Mouse (Mus musculus) kidney, postnatal 0 days (tissue): ENCODE results near the gene Gpr135. TPM values are rescaled to one million over a fixed set of nuclear protein-coding genes. Genes with fewer than 3 reads are reported as not detected.

Experiments
- ATAC-seq: fragments of 200-750 bp; cut with Nextera tagmentation; replicated peaks from 2 replicates; pipeline ENCODE4 v1.8.0; 2017; ENCODE audit warnings: low read depth, moderate number of reproducible peaks, moderate TSS enrichment, moderate library complexity; ENCODE audit not compliant: low FRiP score
- DNase-seq: peaks from one replicate; pipeline ENCODE4 v3.0.0-alpha.2; 2016; ENCODE audit warnings: low spot score
- H3K27ac ChIP-seq: fragments of 300-500 bp; sonication (generic); 2 replicates; pipeline ENCODE4 v1.5.1; 2014; ENCODE audit warnings: mild to moderate bottlenecking
- H3K27me3 ChIP-seq: fragments of 300-500 bp; sonication (generic); 2 replicates; pipeline ENCODE4 v1.6.1; 2014; ENCODE audit warnings: low read length, mixed read lengths; ENCODE audit not compliant: insufficient read depth
- H3K36me3 ChIP-seq: fragments of 300-500 bp; sonication (generic); 2 replicates; pipeline ENCODE4 v1.6.1; 2014; ENCODE audit warnings: low read length, mixed read lengths; ENCODE audit not compliant: insufficient read depth
- H3K4me1 ChIP-seq: fragments of 300-500 bp; sonication (generic); replicated peaks from 2 replicates; pipeline ENCODE4 v1.6.1; 2014; ENCODE audit warnings: antibody characterized with exemption, low read length, mixed read lengths; ENCODE audit not compliant: insufficient read depth
- H3K4me2 ChIP-seq: fragments of 300-500 bp; sonication (generic); 2 replicates; pipeline ENCODE4 v1.6.1; 2014; ENCODE audit warnings: mild to moderate bottlenecking, low read length, moderate library complexity, mixed read lengths
- H3K4me3 ChIP-seq: fragments of 300-500 bp; sonication (generic); replicated peaks from 2 replicates; pipeline ENCODE4 v1.5.1; 2014; ENCODE audit warnings: low read depth, low read length
- H3K9ac ChIP-seq: fragments of 300-500 bp; sonication (generic); 2 replicates; pipeline ENCODE4 v1.6.1; 2014; ENCODE audit warnings: low read depth, low read length
- H3K9me3 ChIP-seq: fragments of 300-500 bp; sonication (generic); replicated peaks from 2 replicates; pipeline ENCODE4 v1.6.1; 2016; ENCODE audit warnings: low read length, inconsistent platforms, mixed read lengths
- CTCF ChIP-seq: IDR thresholded peaks from 2 replicates; pipeline ENCODE4 v1.5.1; 2016; ENCODE audit warnings: antibody characterized with exemption, low read depth, mild to moderate bottlenecking, moderate library complexity
- WGBS: fragments of 180-500 bp; shearing (Covaris S2); extraction: QIAGEN DNeasy Blood & Tissue Kit; methylation state at CpG from one replicate; pipeline ENCODE4 v1.1.7; 2014; 5-methylcytosine and 5-hydroxymethylcytosine counted together
- polyA plus RNA-seq: library from polyadenylated mRNA; unstranded; fragments of >200 nt; fragmentation: Nextera tagmentation; extraction: Ambion mirVana; gene quantifications from 2 replicates; pipeline ENCODE4 v1.2.1, GENCODE M21; 2015

Gpr135 gene
- polyA plus RNA-seq, 1 experiment from 2014 or later, result 2.3 TPM

DNA sequence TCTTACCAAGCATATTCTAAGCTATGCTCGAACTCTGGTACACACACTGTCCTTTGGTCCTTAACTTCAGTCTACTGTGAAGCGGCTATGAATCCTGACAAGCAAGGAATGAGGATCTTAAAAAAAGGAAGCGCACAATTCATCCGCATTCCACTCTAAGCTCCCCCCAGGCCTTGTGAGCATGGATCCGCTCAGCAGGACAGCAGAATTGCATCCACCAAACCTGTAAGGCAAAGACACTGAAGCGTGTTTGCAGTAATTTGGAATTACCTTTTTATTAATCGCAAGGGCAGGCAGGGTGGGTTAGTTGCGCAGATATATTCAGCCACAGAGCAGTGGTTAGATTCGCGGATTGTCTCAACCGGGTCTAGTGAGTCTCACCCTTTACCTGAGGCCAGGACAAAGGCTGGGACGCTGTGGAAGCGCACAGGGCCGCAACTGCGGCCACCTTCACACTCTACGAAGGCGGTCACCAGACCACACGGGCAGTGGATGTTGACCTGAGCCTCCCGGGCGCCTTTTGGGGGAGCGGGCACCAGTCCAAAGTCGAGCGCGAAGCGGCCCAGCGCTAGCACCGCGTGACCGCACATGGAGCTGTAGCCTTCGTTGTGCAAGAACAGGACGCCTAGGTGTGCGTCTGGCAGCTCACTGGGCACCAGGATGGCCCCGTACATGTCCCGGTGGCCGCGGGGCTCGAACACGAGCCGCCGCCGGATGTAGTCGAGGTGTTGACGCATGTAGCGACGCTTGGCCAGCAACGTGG is 13.5 kb upstream of the Gpr135 start:
- H3K4me2 ChIP-seq, result peak overlapping the region; percentile 76
- no peaks in the 10 kb centered on the region for H3K9me3 ChIP-seq
- DNase-seq (peak; percentile 67), ATAC-seq (peak; percentile 29)
- H3K4me3 ChIP-seq, result peak overlapping the region; percentile 65
- no peak for TF ChIP-seq CTCF
- peak overlapping the region; percentile 87 for H3K27ac ChIP-seq
- WGBS, result 4% methylated on average over 46 of the region's 46 CpGs
- H3K36me3 ChIP-seq, result no peaks in the 10 kb centered on the region
- H3K9ac ChIP-seq, result peak overlapping the region; percentile 74
- 0 out of 2 replicates have a peak, but pooled peaks cover 15% of the 10 kb centered on the region for H3K4me1 ChIP-seq
- H3K27me3 ChIP-seq, result no peaks in the 10 kb centered on the region

- no peak for ATAC-seq
- no peak for TF ChIP-seq CTCF
- Histone ChIP-seq H3K9me3 (no peaks in the 10 kb centered on the region), H3K27ac (no peak overlapping the region), H3K36me3 (no peaks in the 10 kb centered on the region), H3K4me3 (no peak overlapping the region), H3K27me3 (no peaks in the 10 kb centered on the region), H3K4me1 (0 out of 2 replicates have a peak, but pooled peaks cover 15% of the 10 kb centered on the region), H3K4me2 (no peak overlapping the region), H3K9ac (no peak overlapping the region)
- WGBS, result 81% methylated on average over 9 of the region's 9 CpGs
- no peak for DNase-seq
Observed at GRCm38 (mm10) chr12:72083265-72083664, 12.3 kb upstream of the Gpr135 start.

DNA sequence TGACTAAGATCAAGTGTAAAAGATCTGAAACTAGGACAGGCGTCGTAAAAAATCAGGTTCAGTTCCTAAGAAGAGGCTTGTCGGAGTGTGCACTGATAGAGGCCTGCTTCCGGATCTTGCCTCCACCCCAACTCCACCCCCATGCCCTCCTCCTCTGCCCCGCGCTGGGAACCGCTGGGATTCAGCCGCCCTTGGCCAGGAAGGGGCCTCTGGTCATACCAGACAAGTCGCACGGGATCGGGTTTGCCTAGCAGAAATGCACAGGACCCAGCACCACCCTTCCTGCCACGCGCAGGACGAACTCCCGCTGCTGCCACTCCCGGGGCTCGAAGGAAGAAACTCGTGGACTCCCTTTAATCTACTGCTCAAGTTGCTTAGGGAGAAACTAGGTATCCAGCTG is 11.4 kb upstream of the Gpr135 start:
- 0 out of 2 replicates have a peak, but pooled peaks cover 14% of the 10 kb centered on the region for H3K4me1 ChIP-seq
- TF ChIP-seq CTCF, result no peak
- no peak overlapping the region for H3K4me3 ChIP-seq
- 12% methylated on average over 18 of the region's 18 CpGs for WGBS
- H3K9ac ChIP-seq, result peak overlapping the region; percentile 46; the same call in 1 of the 2 replicates
- peak overlapping the region; percentile 3; the same call in 1 of the 2 replicates for H3K27ac ChIP-seq
- DNase-seq (peak; percentile 47), ATAC-seq (no peak)
- H3K4me2 ChIP-seq, result peak overlapping the region; percentile 47
- no peaks in the 10 kb centered on the region for H3K27me3 ChIP-seq
- H3K9me3 ChIP-seq, result no peaks in the 10 kb centered on the region
- H3K36me3 ChIP-seq, result no peaks in the 10 kb centered on the region

DNA sequence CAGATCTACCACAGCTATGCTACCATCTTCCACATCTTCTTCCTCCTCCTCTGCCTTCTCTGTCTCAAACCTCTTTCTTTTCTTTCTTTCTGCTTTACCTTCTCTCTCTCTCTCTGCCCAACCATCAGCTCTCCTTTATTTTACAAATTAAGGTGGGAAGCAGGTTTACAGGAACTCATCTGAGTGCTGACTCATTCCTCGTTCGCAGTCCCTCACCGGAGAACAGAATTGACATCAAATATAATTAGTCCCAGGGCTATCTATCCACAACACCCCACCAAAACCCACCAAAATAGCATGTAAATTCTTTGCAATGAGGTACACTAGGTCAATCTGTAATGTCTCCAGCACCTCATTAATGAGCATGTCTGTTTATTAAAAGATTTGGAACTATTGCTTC is 11.0 kb upstream of the Gpr135 start:
- Histone ChIP-seq H3K4me3 (no peak overlapping the region), H3K9me3 (no peaks in the 10 kb centered on the region)
- 81% methylated on average over 3 of the region's 3 CpGs for WGBS

DNA sequence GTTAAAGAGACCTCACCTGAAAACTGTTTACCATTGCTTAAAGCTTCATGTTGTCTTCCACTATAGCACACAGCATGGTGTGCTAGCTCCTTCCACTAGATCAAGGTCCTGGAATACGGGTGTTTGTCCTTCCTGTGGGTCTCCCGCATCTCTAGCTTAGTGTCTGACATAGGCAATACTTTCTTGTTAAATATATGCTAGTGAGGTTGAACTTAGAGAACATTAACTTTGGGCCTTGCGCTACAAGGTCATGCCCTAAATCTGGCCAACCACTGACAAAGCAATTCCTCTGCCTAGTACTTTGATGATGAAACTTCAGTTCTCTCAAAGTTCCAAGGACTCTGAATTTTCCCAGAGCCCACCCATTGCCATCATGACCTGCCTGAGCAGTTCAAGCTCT is 7.3 kb upstream of the Gpr135 start:
- 0 out of 2 replicates have a peak, but pooled peaks cover 3% of the 10 kb centered on the region for H3K4me1 ChIP-seq
- ATAC-seq (peak; percentile 47), DNase-seq (no peak)
- no peaks in the 10 kb centered on the region for H3K9me3 ChIP-seq
- H3K36me3 ChIP-seq, result peaks cover 18% of the 10 kb centered on the region; the same call in 1 of the 2 replicates
- H3K9ac ChIP-seq, result no peak overlapping the region
- no peaks in the 10 kb centered on the region for H3K27me3 ChIP-seq
- 76% methylated on average over 3 of the region's 3 CpGs for WGBS
- no peak overlapping the region for H3K27ac ChIP-seq
- no peak overlapping the region for H3K4me3 ChIP-seq
- no peak overlapping the region for H3K4me2 ChIP-seq
- TF ChIP-seq CTCF, result no peak

More for the DNA sequence above, 11.0 kb upstream of the Gpr135 start:
- DNase-seq, result no peak
- Histone ChIP-seq H3K4me2 (peak overlapping the region; percentile 47), H3K27me3 (no peaks in the 10 kb centered on the region), H3K36me3 (peaks cover 2% of the 10 kb centered on the region; the same call in 1 of the 2 replicates), H3K4me1 (0 out of 2 replicates have a peak, but pooled peaks cover 12% of the 10 kb centered on the region), H3K9ac (no peak overlapping the region), H3K27ac (peak overlapping the region; percentile 3; the same call in 1 of the 2 replicates)
- no peak for ATAC-seq
- TF ChIP-seq CTCF, result no peak

- no peak for TF ChIP-seq CTCF
- 0 out of 2 replicates have a peak, but pooled peaks cover 9% of the 10 kb centered on the region for H3K27me3 ChIP-seq
- H3K9me3 ChIP-seq, result no peaks in the 10 kb centered on the region
- H3K4me2 ChIP-seq, result peak overlapping the region; percentile 100
- ATAC-seq (peak; percentile 8; the same call in 1 of the 2 replicates), DNase-seq (no peak)
- peak overlapping the region; percentile 63 for H3K4me3 ChIP-seq
- peak overlapping the region; percentile 56; the same call in 1 of the 2 replicates for H3K9ac ChIP-seq
- H3K27ac ChIP-seq, result no peak overlapping the region
- WGBS, result 8% methylated on average over 40 of the region's 40 CpGs
- H3K36me3 ChIP-seq, result 0 out of 2 replicates have a peak, but pooled peaks cover 9% of the 10 kb centered on the region
- 0 out of 2 replicates have a peak, but pooled peaks cover 6% of the 10 kb centered on the region for H3K4me1 ChIP-seq
Observed at GRCm38 (mm10) chr12:72069626-72070326, 1.1 kb downstream of the Gpr135 start.
